Mouse (Mus musculus) embryonic fibroblast, embryonic 13.5 days (primary cell): ENCODE results near the gene Rapgef5.

ENCODE experiments used
- CTCF ChIP-seq: IDR thresholded peaks from 2 replicates; pipeline ENCODE4 v1.5.1; 2011; ENCODE audit warnings: mild to moderate bottlenecking, control low read depth, low read length, moderate library complexity, borderline replicate concordance; ENCODE audit not compliant: insufficient read depth
- POLR2A ChIP-seq: IDR thresholded peaks from 2 replicates; pipeline ENCODE4 v1.6.1; 2011; ENCODE audit warnings: low read depth, mild to moderate bottlenecking, control low read depth, low read length, moderate library complexity

- no peak for TF ChIP-seq CTCF
- TF ChIP-seq POLR2A, result no peak
Observed at GRCm38 (mm10) chr12:117527889-117528288, 11.6 kb downstream of the Rapgef5 start.
